Mouse (Mus musculus) G1E (cell line): ENCODE measurements at regions not wholly inside any gene's neighbourhood (a gene's known extent, or its start where the extent isn't known, plus 50 kb on each side); places are given as distances from the start of the nearest gene placed in this dataset.

ENCODE experiments used
- CTCF ChIP-seq: IDR thresholded peaks from 2 replicates; pipeline ENCODE4 v1.5.1; 2012; ENCODE audit warnings: low read depth, low read length, inconsistent platforms, mixed read lengths
- GATA1 ChIP-seq: IDR thresholded peaks from 2 replicates; pipeline ENCODE4 v1.6.1; 2012; ENCODE audit warnings: borderline replicate concordance, low read length, inconsistent platforms, mixed read lengths
- GATA2 ChIP-seq: IDR thresholded peaks from 2 replicates; pipeline ENCODE4 v1.6.1; 2012; ENCODE audit warnings: low read depth, low read length, inconsistent platforms, borderline replicate concordance

DNA sequence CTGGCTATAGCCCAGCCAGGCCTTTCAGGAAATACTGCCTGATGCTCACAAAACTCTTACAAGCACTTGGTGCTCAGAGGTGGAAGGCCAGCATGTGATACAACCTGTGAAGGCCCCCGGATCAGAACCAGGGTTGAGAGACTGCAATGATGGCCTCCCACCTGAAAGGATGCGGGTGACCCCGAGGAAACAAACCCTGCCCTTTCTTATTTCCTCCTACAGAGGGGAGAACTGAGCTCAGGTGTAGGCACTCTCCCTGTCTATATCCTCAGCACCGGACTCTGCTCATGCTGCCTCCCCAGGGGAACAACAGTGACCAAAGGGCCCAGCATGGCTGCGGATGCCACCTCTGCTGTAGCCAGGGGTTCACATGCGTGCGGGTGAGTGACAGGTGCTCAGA is 393.3 kb upstream of the Mgmt start:
- TF ChIP-seq CTCF (no peak), GATA1 (no peak), GATA2 (no peak)
